Mouse (Mus musculus) frontal cortex, postnatal 10 days (tissue): ENCODE results near the gene Rph3a.
"Not testable (repeated sequence)": the region's sequence is repeated elsewhere in the genome, so short reads cannot be mapped to it uniquely, and the experiment has no call there.

Experiments
- DNase-seq, 2 experiments: peaks; one replicate each; pipeline ENCODE4 v3.0.0; 2022; ENCODE audit warnings: low spot score in 2 of 2, mixed read lengths in 1 of 2

Rph3a gene

DNA sequence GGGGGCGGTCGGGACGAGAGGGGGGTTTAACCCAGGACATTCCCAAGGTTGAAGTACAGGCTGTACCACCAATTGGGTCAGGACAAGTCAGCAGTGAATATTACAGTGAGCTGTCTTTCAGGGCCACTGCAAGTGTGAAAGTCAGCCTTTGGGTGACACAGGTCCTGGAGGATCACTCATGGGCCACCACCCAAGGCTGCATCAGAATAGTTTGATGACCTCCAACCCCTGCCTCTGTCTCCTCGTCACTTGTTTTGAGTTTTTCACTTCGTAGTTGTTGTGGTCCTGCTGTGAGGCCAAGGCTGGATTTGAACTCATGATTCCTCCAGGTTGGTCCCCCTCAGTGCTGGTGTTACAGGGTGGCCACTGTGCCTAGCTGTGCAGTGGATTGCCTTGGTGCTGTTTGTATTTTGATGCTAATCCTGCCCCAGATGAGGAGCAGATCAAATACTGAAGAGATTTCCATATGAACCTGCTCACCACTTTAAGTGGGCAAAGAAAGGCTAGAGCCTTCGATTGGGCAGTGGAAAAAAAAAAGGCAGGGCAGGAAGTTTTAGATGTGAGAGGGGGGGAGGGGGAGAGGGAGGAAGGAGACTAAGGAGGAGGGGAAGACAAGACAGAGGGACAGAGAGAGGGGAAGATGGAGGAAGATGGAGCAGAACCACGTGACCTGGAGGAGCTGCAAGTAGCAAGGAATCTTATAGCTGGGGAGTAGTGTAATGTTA lies 101.5 kb downstream of the Rph3a start:
- no peak for DNase-seq

DNA sequence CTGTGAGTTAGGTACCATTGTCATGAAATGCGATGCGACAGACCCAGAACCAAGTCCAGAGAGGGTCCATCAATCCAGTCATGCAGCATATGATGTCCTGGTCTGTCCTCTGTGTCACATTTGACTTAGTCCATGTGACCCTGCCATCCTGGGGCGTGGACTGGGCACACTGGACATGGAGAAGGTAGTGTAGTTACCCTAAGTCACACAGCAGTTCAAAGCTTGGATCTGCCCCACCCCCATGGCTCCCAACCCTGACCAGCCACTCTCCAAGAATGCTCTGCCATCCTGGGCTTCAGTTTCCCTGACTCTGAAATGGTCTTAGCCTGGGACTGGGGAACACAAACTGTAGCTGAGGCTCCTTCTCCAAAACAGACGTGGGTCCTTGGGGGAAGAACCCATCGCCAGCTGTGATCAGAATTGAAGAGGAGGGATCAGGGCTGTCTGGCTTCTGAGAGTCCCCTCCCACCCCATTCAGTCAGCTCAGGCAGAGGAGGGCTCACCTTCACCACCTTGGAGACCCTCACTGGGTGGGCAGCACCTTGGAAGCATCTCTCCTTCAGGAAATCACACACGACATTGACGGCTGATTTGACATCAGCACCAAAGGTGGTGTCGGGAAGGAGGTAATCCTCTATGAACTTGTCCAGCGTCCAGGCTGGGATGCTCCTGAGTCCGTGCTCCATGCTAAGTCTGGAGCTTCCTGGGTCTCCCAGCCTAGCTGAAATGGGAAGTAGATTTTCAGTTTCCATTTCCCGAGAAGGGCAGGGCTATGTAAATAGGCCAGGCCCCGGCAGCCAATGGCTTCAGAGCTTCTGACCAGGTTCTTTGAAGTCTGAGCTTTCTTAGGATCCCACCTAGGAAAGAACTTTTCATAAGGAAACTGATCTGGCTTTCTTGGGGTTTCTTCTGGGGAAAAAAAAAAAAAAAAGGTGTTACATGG lies 102.8 kb downstream of the Rph3a start, which contains the start of gene Oas1a:
Gene Oas1a (minus strand): TSS at position 731 of the 943 bp plus-strand sequence.
- DNase-seq = not testable (repeated sequence)

DNA sequence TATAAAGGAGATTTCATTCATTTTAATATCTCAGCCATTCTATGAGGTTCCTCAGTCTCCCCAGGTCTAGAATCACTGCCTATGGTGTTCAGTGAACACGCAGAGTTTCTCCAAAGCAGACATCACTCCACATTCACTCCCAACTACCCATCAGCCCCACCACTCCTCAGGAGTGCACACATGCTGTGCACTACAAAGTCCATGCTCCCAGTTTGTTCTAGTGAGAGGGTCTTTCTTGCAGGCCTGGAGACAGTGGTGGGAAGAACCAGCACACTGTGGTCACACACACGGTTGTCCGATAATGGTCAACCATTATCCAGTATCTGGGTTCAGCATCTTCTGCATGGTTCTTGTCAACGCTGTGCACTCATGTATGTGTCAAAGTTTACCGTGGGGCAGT lies 107.8 kb downstream of the Rph3a start:
- no peak for DNase-seq

DNA sequence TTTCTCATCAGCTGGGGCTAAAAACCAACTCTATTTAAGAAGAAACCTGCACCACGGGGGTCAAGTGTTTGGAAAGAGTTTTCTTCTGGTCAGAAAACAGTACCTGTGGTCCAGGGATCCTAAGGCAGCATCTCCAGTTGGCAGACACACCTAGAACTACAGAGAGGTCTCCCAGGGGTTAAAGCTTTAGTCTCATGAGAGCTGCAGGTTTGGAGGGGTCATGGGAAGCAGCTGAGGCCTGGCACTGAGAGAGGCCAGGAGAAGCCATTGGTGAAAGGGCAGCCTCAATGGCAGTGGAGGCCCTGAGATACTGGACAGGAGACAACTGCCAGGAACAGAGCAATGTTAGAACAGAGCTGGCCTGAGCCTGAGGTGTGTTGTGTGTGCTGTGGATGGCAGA lies 109.2 kb downstream of the Rph3a start:
- DNase-seq = no peak

DNA sequence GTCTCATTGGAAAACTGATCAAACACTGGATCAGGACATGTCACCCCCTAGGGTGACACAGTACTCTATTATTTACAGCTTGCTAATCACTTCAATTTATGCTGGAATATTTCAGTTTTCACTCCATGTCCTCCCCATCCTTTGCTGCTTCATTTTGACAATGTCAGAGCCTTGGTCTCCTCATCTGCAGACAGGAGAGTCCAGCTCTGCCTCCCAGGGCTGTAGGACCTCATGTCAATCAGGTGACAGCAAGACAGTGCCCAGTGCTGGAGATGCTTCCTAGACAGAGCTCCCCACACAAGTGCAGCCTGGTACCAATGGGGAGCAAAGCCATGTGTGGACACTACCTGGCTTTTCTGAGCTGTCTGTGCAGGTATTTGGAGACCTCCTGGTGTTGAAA lies 111.2 kb downstream of the Rph3a start:
- no peak for DNase-seq

GRCm38 (mm10) chr5:120898307-120898706 lies 111.6 kb downstream of the Rph3a start:
- no peak for DNase-seq

- no peak for DNase-seq
These were observed 114.5 kb downstream of the Rph3a start for GRCm38 (mm10) chr5:120895231-120895900.

DNA sequence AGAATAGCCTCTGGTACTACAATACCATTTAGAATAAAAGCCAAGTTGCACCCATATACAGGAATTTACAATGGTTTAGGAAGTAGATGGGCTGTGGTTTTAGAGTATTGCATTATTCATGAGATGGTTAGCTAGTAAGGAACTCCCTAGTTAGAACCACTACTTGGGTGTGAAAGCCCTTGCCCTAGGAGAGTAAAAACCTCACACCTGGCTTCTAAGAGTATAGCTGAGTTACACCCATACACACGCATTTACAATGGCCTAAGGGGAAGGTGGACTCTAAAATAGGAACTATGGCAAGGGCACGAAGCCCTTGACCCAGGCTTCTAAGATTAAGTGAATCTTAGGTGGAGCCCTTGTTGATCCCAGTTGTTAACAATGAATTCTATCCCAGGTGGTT lies 115.2 kb downstream of the Rph3a start:
- not testable (repeated sequence) for DNase-seq

- not testable (repeated sequence) for DNase-seq
These were observed 116.0 kb downstream of the Rph3a start for GRCm38 (mm10) chr5:120893866-120894265.

- no peak for DNase-seq
These were observed 117.6 kb downstream of the Rph3a start for GRCm38 (mm10) chr5:120892243-120892660.

GRCm38 (mm10) chr5:120891566-120892242 lies 118.2 kb downstream of the Rph3a start:
- not testable (repeated sequence) for DNase-seq

GRCm38 (mm10) chr5:120890991-120891390 lies 118.9 kb downstream of the Rph3a start:
- DNase-seq = no peak
